Mouse (Mus musculus): ENCODE results near the gene Armcx5.
"Not testable (repeated sequence)": the region's sequence is repeated elsewhere in the genome, so short reads cannot be mapped to it uniquely, and the experiment has no call there.

Gene Armcx5

GRCm38 (mm10) chrX:135742304-135743055 lies at the start of gene Armcx5, which contains the start of gene Gprasp1:
Gene Armcx5, plus strand, starts transcription at chrX:135742733.
Gene Gprasp1, plus strand, starts transcription at chrX:135742733.
- DNase-seq: peak; percentile 99

- no peak for DNase-seq
Measured at GRCm38 (mm10) chrX:135693633-135694032, 48.9 kb upstream of the Armcx5 start, which contains the start of gene Tcp11x2. Gene Tcp11x2, minus strand, starts transcription at chrX:135693790.

GRCm38 (mm10) chrX:135703111-135703510 lies 39.4 kb upstream of the Armcx5 start:
- no peak for DNase-seq

- no peak for DNase-seq
Measured at GRCm38 (mm10) chrX:135704349-135704748, 38.2 kb upstream of the Armcx5 start.

- DNase-seq: no peak
Measured at GRCm38 (mm10) chrX:135712845-135713244, 29.7 kb upstream of the Armcx5 start.

GRCm38 (mm10) chrX:135725161-135725560 lies 17.4 kb upstream of the Armcx5 start, which contains the start of gene Tmsb15a:
Gene Tmsb15a, minus strand, starts transcription at chrX:135725261.
- DNase-seq: no peak

GRCm38 (mm10) chrX:135738730-135739520 lies 3.6 kb upstream of the Armcx5 start:
- DNase-seq: no peak

GRCm38 (mm10) chrX:135743056-135743355 lies 473 bp downstream of the Armcx5 start:
- no peak for DNase-seq

GRCm38 (mm10) chrX:135745376-135745775 lies 2.8 kb downstream of the Armcx5 start:
- not testable (repeated sequence) for DNase-seq

- peak; percentile 85 for DNase-seq
Measured at GRCm38 (mm10) chrX:135752832-135753231, 10.3 kb downstream of the Armcx5 start.

GRCm38 (mm10) chrX:135761707-135762106 lies 19.2 kb downstream of the Armcx5 start:
- no peak for DNase-seq

- DNase-seq: no peak
Measured at GRCm38 (mm10) chrX:135768043-135768548, 25.6 kb downstream of the Armcx5 start.

- no peak for DNase-seq
Measured at GRCm38 (mm10) chrX:135768565-135768964, 26.0 kb downstream of the Armcx5 start.

GRCm38 (mm10) chrX:135791536-135791935 lies 49.0 kb downstream of the Armcx5 start:
- DNase-seq: no peak

GRCm38 (mm10) chrX:135792326-135792725 lies 49.8 kb downstream of the Armcx5 start:
- no peak for DNase-seq

GRCm38 (mm10) chrX:135795591-135796304 lies 53.2 kb downstream of the Armcx5 start:
- peak; percentile 95 for DNase-seq

GRCm38 (mm10) chrX:135796305-135797211 lies 54.0 kb downstream of the Armcx5 start:
- DNase-seq: not testable (repeated sequence)
